Mouse (Mus musculus) thymus, postnatal 0 days (tissue): ENCODE data around the gene Aven. TPM values are rescaled to one million over a fixed set of nuclear protein-coding genes. Genes with fewer than 3 reads are reported as not detected.

ENCODE experiments used
- DNase-seq: peaks from one replicate; pipeline ENCODE4 v3.0.0-alpha.2; 2015; ENCODE audit warnings: low spot score
- microRNA-seq: library from miRNA; unstranded; fragments of <30 nt; microRNA quantifications from one replicate; pipeline ENCODE4, GENCODE M21; 2016; ENCODE audit warnings: borderline number of aligned reads
- polyA plus RNA-seq: library from polyadenylated mRNA; unstranded; fragments of >200 nt; fragmentation: Nextera tagmentation; extraction: Ambion mirVana; gene quantifications from 2 replicates; pipeline ENCODE4 v1.2.1, GENCODE M21; 2015

Gene Aven
- polyA plus RNA-seq, 1 experiment from 2014 or later: 6.0 TPM

GRCm38 (mm10) chr2:112656131-112656530, 163.4 kb downstream of the Aven start:
- DNase-seq: no peak

- no peak for DNase-seq
These were observed 176.7 kb downstream of the Aven start for GRCm38 (mm10) chr2:112669461-112669860.

GRCm38 (mm10) chr2:112676175-112676574, 183.4 kb downstream of the Aven start:
- DNase-seq: no peak

GRCm38 (mm10) chr2:112676721-112677120, 184.0 kb downstream of the Aven start:
- peak; percentile 23 for DNase-seq

- DNase-seq: no peak
These were observed 184.5 kb downstream of the Aven start for GRCm38 (mm10) chr2:112677246-112677645.

- no peak for DNase-seq
These were observed 189.1 kb downstream of the Aven start for GRCm38 (mm10) chr2:112681817-112682216.

Small RNAs within 50 kb of the gene (microRNA-seq; reads per million reads assigned to microRNA genes)
- gene Gm44374: not detected

Other genes starting within 250 kb of the Aven start
- 0.04 and 0.08 TPM in 2 replicates for gene Nutm1, start 233.7 kb upstream of the Aven start, polyA plus RNA-seq
- gene Nop10, start 231.0 kb upstream of the Aven start, polyA plus RNA-seq: 283 and 333 TPM in 2 replicates
- 15.8 and 19.4 TPM in 2 replicates for gene Slc12a6, start 227.1 kb upstream of the Aven start, polyA plus RNA-seq
- gene Gm21985, start 226.7 kb upstream of the Aven start, polyA plus RNA-seq: not detected in 2 replicates
- 123 and 127 TPM in 2 replicates for gene Emc4, start 124.9 kb upstream of the Aven start, polyA plus RNA-seq
- 33.1 and 33.2 TPM in 2 replicates for gene Katnbl1, start 113.8 kb upstream of the Aven start, polyA plus RNA-seq
- 25.0 and 25.2 TPM in 2 replicates for gene Emc7, start 38.0 kb upstream of the Aven start, polyA plus RNA-seq
- gene Chrm5, start 12.2 kb upstream of the Aven start, polyA plus RNA-seq: not detected in 2 replicates